Mouse (Mus musculus): ENCODE measurements around the gene Wbp1. TPM values are rescaled to one million over a fixed set of nuclear protein-coding genes. Genes with fewer than 3 reads are reported as not detected.
A peak's percentile ranks its signal among the peaks of the same experiment; 100 is the strongest.

The Wbp1 gene
- polyA plus RNA-seq, 1 experiment from 2014 or later, result 120 TPM

- Histone ChIP-seq H3K4me1 (peaks cover 10% of the 10 kb centered on the region), H3K4me2 (no peak overlapping the region), H3K27ac (peak overlapping the region; percentile 57; the same call in 1 of the 2 replicates), H3K36me3 (no peaks in the 10 kb centered on the region), H3K27me3 (peaks cover 26% of the 10 kb centered on the region), H3K9me3 (no peaks in the 10 kb centered on the region), H3K4me3 (no peak overlapping the region), H3K9ac (no peak overlapping the region)
- WGBS, result 25% methylated on average over 6 of the region's 6 CpGs
- peak; percentile 53; the same call in 1 of the 2 replicates for ATAC-seq (ENCODE audit: borderline replicate concordance, extremely low read depth, low FRiP score, low TSS enrichment)
Observed at GRCm38 (mm10) chr6:83092416-83093127, 28.8 kb downstream of the Wbp1 start.

GRCm38 (mm10) chr6:83087926-83088260 is 33.5 kb downstream of the Wbp1 start:
- peaks cover 73% of the 10 kb centered on the region for H3K27me3 ChIP-seq
- peaks cover 19% of the 10 kb centered on the region for H3K4me1 ChIP-seq
- H3K36me3 ChIP-seq, result no peaks in the 10 kb centered on the region
- 12% methylated on average over 9 of the region's 9 CpGs for WGBS
- ATAC-seq (ENCODE audit: borderline replicate concordance, extremely low read depth, low FRiP score, low TSS enrichment), result no peak
- H3K4me2 ChIP-seq, result peak overlapping the region; percentile 51
- H3K4me3 ChIP-seq, result peak overlapping the region; percentile 32
- H3K9me3 ChIP-seq, result no peaks in the 10 kb centered on the region
- no peak overlapping the region for H3K27ac ChIP-seq
- H3K9ac ChIP-seq, result no peak overlapping the region; the same call in 1 of the 2 replicates

GRCm38 (mm10) chr6:83087205-83087925 is 34.0 kb downstream of the Wbp1 start:
- WGBS, result 2% methylated on average over 47 of the region's 47 CpGs
- H3K9me3 ChIP-seq, result no peaks in the 10 kb centered on the region
- no peak overlapping the region for H3K27ac ChIP-seq
- H3K4me3 ChIP-seq, result peak overlapping the region; percentile 32
- no peak overlapping the region; the same call in 1 of the 2 replicates for H3K9ac ChIP-seq
- no peaks in the 10 kb centered on the region for H3K36me3 ChIP-seq
- ATAC-seq (ENCODE audit: borderline replicate concordance, extremely low read depth, low FRiP score, low TSS enrichment), result no peak
- peaks cover 78% of the 10 kb centered on the region for H3K27me3 ChIP-seq
- peaks cover 16% of the 10 kb centered on the region for H3K4me1 ChIP-seq
- H3K4me2 ChIP-seq, result peak overlapping the region; percentile 51

- ATAC-seq (ENCODE audit: borderline replicate concordance, extremely low read depth, low FRiP score, low TSS enrichment), result no peak
- Histone ChIP-seq H3K4me3 (peak within 1 kb of the TSS; percentile 32), H3K9ac (no peak within 1 kb of the TSS), H3K9me3 (no peaks in the 10 kb centered on the region), H3K4me1 (peaks cover 16% of the 10 kb centered on the region), H3K4me2 (peak within 1 kb of the TSS; percentile 51), H3K36me3 (0 out of 2 replicates have a peak, but pooled peaks cover under 1% of the 10 kb centered on the region), H3K27ac (no peak within 1 kb of the TSS), H3K27me3 (peaks cover 79% of the 10 kb centered on the region)
- 3% methylated on average over 42 of the region's 42 CpGs for WGBS
Observed at GRCm38 (mm10) chr6:83086121-83087035, 35.0 kb downstream of the Wbp1 start, which contains the start of gene Lbx2. Gene Lbx2, plus strand, starts transcription at chr6:83086367.

GRCm38 (mm10) chr6:83084477-83084876 is 36.9 kb downstream of the Wbp1 start:
- no peak overlapping the region for H3K9ac ChIP-seq
- peaks cover 17% of the 10 kb centered on the region for H3K4me1 ChIP-seq
- peaks cover 15% of the 10 kb centered on the region for H3K36me3 ChIP-seq
- no peak for ATAC-seq (ENCODE audit: borderline replicate concordance, extremely low read depth, low FRiP score, low TSS enrichment)
- no peak overlapping the region for H3K4me3 ChIP-seq
- H3K9me3 ChIP-seq, result no peaks in the 10 kb centered on the region
- H3K27ac ChIP-seq, result no peak overlapping the region
- WGBS, result 6% methylated on average over 6 of the region's 6 CpGs
- no peak overlapping the region for H3K4me2 ChIP-seq
- peaks cover 70% of the 10 kb centered on the region for H3K27me3 ChIP-seq

- H3K4me1 ChIP-seq, result peaks cover 24% of the 10 kb centered on the region
- H3K36me3 ChIP-seq, result peaks cover 15% of the 10 kb centered on the region
- no peak overlapping the region for H3K9ac ChIP-seq
- ATAC-seq (ENCODE audit: borderline replicate concordance, extremely low read depth, low FRiP score, low TSS enrichment), result no peak
- no peak overlapping the region for H3K4me2 ChIP-seq
- H3K9me3 ChIP-seq, result no peaks in the 10 kb centered on the region
- 20% methylated on average over 5 of the region's 5 CpGs for WGBS
- peaks cover 62% of the 10 kb centered on the region for H3K27me3 ChIP-seq
- no peak overlapping the region for H3K4me3 ChIP-seq
- no peak overlapping the region for H3K27ac ChIP-seq
Observed at GRCm38 (mm10) chr6:83083497-83083896, 37.9 kb downstream of the Wbp1 start.

GRCm38 (mm10) chr6:83080210-83080609 is 41.1 kb downstream of the Wbp1 start:
- no peak for ATAC-seq (ENCODE audit: borderline replicate concordance, extremely low read depth, low FRiP score, low TSS enrichment)
- H3K27me3 ChIP-seq, result peaks cover 48% of the 10 kb centered on the region
- H3K4me1 ChIP-seq, result peaks cover 14% of the 10 kb centered on the region
- 80% methylated on average over 5 of the region's 5 CpGs for WGBS
- H3K9ac ChIP-seq, result no peak overlapping the region
- no peak overlapping the region for H3K4me3 ChIP-seq
- H3K36me3 ChIP-seq, result peaks cover 15% of the 10 kb centered on the region
- no peaks in the 10 kb centered on the region for H3K9me3 ChIP-seq
- no peak overlapping the region for H3K4me2 ChIP-seq
- H3K27ac ChIP-seq, result no peak overlapping the region

GRCm38 (mm10) chr6:83078324-83078858 is 43.0 kb downstream of the Wbp1 start:
- under 1% methylated on average over 46 of the region's 46 CpGs for WGBS
- Histone ChIP-seq H3K4me1 (peaks cover 14% of the 10 kb centered on the region), H3K27ac (peak overlapping the region; percentile 86), H3K9ac (peak overlapping the region; percentile 88), H3K36me3 (peaks cover 15% of the 10 kb centered on the region), H3K4me3 (peak overlapping the region; percentile 79), H3K27me3 (peaks cover 48% of the 10 kb centered on the region), H3K4me2 (peak overlapping the region; percentile 97), H3K9me3 (no peaks in the 10 kb centered on the region)
- peak; percentile 93 for ATAC-seq (ENCODE audit: borderline replicate concordance, extremely low read depth, low FRiP score, low TSS enrichment)

- Histone ChIP-seq H3K4me2 (peak within 1 kb of the TSS; percentile 97), H3K9ac (peak within 1 kb of the TSS; percentile 88), H3K4me3 (peak within 1 kb of the TSS; percentile 79), H3K27me3 (peaks cover 48% of the 10 kb centered on the region), H3K36me3 (peaks cover 15% of the 10 kb centered on the region), H3K4me1 (peaks cover 14% of the 10 kb centered on the region), H3K9me3 (no peaks in the 10 kb centered on the region), H3K27ac (peak within 1 kb of the TSS; percentile 86)
- peak; percentile 62; the same call in 1 of the 2 replicates for ATAC-seq (ENCODE audit: borderline replicate concordance, extremely low read depth, low FRiP score, low TSS enrichment)
- under 1% methylated on average over 54 of the region's 54 CpGs for WGBS
Observed at GRCm38 (mm10) chr6:83077630-83078323, 43.6 kb downstream of the Wbp1 start, which contains the start of gene Pcgf1. Gene Pcgf1, plus strand, starts transcription at chr6:83077869.

- H3K9me3 ChIP-seq, result no peaks in the 10 kb centered on the region
- H3K36me3 ChIP-seq, result peaks cover 2% of the 10 kb centered on the region
- no peak overlapping the region for H3K4me2 ChIP-seq
- H3K4me3 ChIP-seq, result no peak overlapping the region
- no peak overlapping the region for H3K9ac ChIP-seq
- peaks cover 24% of the 10 kb centered on the region for H3K4me1 ChIP-seq
- H3K27ac ChIP-seq, result no peak overlapping the region
- 15% methylated on average over 2 of the region's 2 CpGs for WGBS
- no peak for ATAC-seq (ENCODE audit: borderline replicate concordance, extremely low read depth, low FRiP score, low TSS enrichment)
- H3K27me3 ChIP-seq, result peaks cover 71% of the 10 kb centered on the region
Observed at GRCm38 (mm10) chr6:83074979-83075378, 46.4 kb downstream of the Wbp1 start.

- Histone ChIP-seq H3K9me3 (no peaks in the 10 kb centered on the region), H3K9ac (no peak overlapping the region), H3K4me2 (no peak overlapping the region), H3K4me1 (peaks cover 25% of the 10 kb centered on the region), H3K4me3 (no peak overlapping the region), H3K27ac (no peak overlapping the region), H3K36me3 (no peaks in the 10 kb centered on the region), H3K27me3 (peaks cover 100% of the 10 kb centered on the region)
- WGBS, result 1% methylated on average over 19 of the region's 24 CpGs
- peak; percentile 30 for ATAC-seq (ENCODE audit: borderline replicate concordance, extremely low read depth, low FRiP score, low TSS enrichment)
Observed at GRCm38 (mm10) chr6:83071220-83071619, 50.1 kb downstream of the Wbp1 start.
